Mouse (Mus musculus) kidney, embryonic 15.5 days (tissue): ENCODE measurements around the gene Odc1. TPM values are rescaled to one million over a fixed set of nuclear protein-coding genes. Genes with fewer than 3 reads are reported as not detected.
A peak's percentile ranks its signal among the peaks of the same experiment; 100 is the strongest.

Source experiments
- ATAC-seq: fragments of 200-750 bp; cut with Nextera tagmentation; replicated peaks from 2 replicates; pipeline ENCODE4 v1.8.0; 2017; ENCODE audit warnings: moderate TSS enrichment; ENCODE audit not compliant: low FRiP score
- H3K27ac ChIP-seq: fragments of 300-500 bp; sonication (generic); 2 replicates; pipeline ENCODE4 v1.5.1; 2015; ENCODE audit warnings: mild to moderate bottlenecking, inconsistent platforms
- H3K27me3 ChIP-seq: fragments of 300-500 bp; sonication (generic); 2 replicates; pipeline ENCODE4 v1.6.1; 2015; ENCODE audit warnings: inconsistent platforms
- H3K36me3 ChIP-seq: fragments of 300-500 bp; sonication (generic); 2 replicates; pipeline ENCODE4 v1.6.1; 2015; ENCODE audit warnings: inconsistent platforms
- H3K4me1 ChIP-seq: fragments of 300-500 bp; sonication (generic); 2 replicates; pipeline ENCODE4 v1.6.1; 2015; ENCODE audit warnings: inconsistent platforms
- H3K4me2 ChIP-seq: fragments of 300-500 bp; sonication (generic); 2 replicates; pipeline ENCODE4 v1.6.1; 2015; ENCODE audit warnings: moderate library complexity, mild to moderate bottlenecking, inconsistent platforms
- H3K4me3 ChIP-seq: fragments of 300-500 bp; sonication (generic); replicated peaks from 2 replicates; pipeline ENCODE4 v1.5.1; 2015; ENCODE audit warnings: mild to moderate bottlenecking, inconsistent platforms
- H3K9ac ChIP-seq: fragments of 300-500 bp; sonication (generic); 2 replicates; pipeline ENCODE4 v1.6.1; 2015; ENCODE audit warnings: mild to moderate bottlenecking, inconsistent platforms
- H3K9me3 ChIP-seq: fragments of 300-500 bp; sonication (generic); replicated peaks from 2 replicates; pipeline ENCODE4 v1.6.1; 2016; ENCODE audit warnings: inconsistent platforms
- WGBS: fragments of 180-500 bp; shearing (Covaris S2); methylation state at CpG from one replicate; pipeline ENCODE4 v1.1.7; 2015; ENCODE audit warnings: mixed read lengths; 5-methylcytosine and 5-hydroxymethylcytosine counted together
- polyA plus RNA-seq: library from polyadenylated mRNA; unstranded; fragments of >200 nt; fragmentation: Nextera tagmentation; extraction: Ambion mirVana; gene quantifications from 2 replicates; pipeline ENCODE4 v1.2.1, GENCODE M21; 2015

Odc1 gene
- 218 and 231 TPM in 2 replicates for polyA plus RNA-seq

- peak within 1 kb of the TSS; percentile 95 for H3K27ac ChIP-seq
- peak; percentile 98 for ATAC-seq
- under 1% methylated on average over 74 of the region's 98 CpGs for WGBS
- H3K4me3 ChIP-seq, result peak within 1 kb of the TSS; percentile 81
- peak within 1 kb of the TSS; percentile 77 for H3K4me2 ChIP-seq
- peaks cover 27% of the 10 kb centered on the region for H3K36me3 ChIP-seq
- H3K9ac ChIP-seq, result peak within 1 kb of the TSS; percentile 77
- no peaks in the 10 kb centered on the region for H3K27me3 ChIP-seq
- H3K4me1 ChIP-seq, result peaks cover 13% of the 10 kb centered on the region; the same call in 1 of the 2 replicates
- H3K9me3 ChIP-seq, result no peaks in the 10 kb centered on the region
Observed at GRCm38 (mm10) chr12:17544209-17545106, at the start of gene Odc1. Gene Odc1 (plus strand): TSS chr12:17544794.

- peaks cover 19% of the 10 kb centered on the region for H3K4me1 ChIP-seq
- no peak for ATAC-seq
- no peaks in the 10 kb centered on the region for H3K9me3 ChIP-seq
- WGBS, result 61% methylated on average over 4 of the region's 4 CpGs
- no peak overlapping the region for H3K9ac ChIP-seq
- no peak overlapping the region for H3K4me2 ChIP-seq
- 0 out of 2 replicates have a peak overlapping the region, but pooled peaks have one; percentile 51 for H3K27ac ChIP-seq
- H3K4me3 ChIP-seq, result no peak overlapping the region
- H3K27me3 ChIP-seq, result no peaks in the 10 kb centered on the region
- H3K36me3 ChIP-seq, result no peaks in the 10 kb centered on the region
Observed at GRCm38 (mm10) chr12:17494809-17495208, 49.8 kb upstream of the Odc1 start.

- peaks cover 19% of the 10 kb centered on the region for H3K4me1 ChIP-seq
- H3K27ac ChIP-seq, result 0 out of 2 replicates have a peak overlapping the region, but pooled peaks have one; percentile 18
- no peaks in the 10 kb centered on the region for H3K36me3 ChIP-seq
- no peak overlapping the region for H3K4me3 ChIP-seq
- no peaks in the 10 kb centered on the region for H3K27me3 ChIP-seq
- no peak overlapping the region for H3K4me2 ChIP-seq
- ATAC-seq, result peak; percentile 75
- 18% methylated on average over 8 of the region's 8 CpGs for WGBS
- H3K9me3 ChIP-seq, result no peaks in the 10 kb centered on the region
- no peak overlapping the region for H3K9ac ChIP-seq
Observed at GRCm38 (mm10) chr12:17495858-17496451, 48.6 kb upstream of the Odc1 start.

- Histone ChIP-seq H3K4me3 (no peak overlapping the region), H3K27ac (no peak overlapping the region), H3K4me2 (no peak overlapping the region), H3K27me3 (no peaks in the 10 kb centered on the region), H3K4me1 (peaks cover 5% of the 10 kb centered on the region; the same call in 1 of the 2 replicates), H3K36me3 (no peaks in the 10 kb centered on the region), H3K9me3 (no peaks in the 10 kb centered on the region), H3K9ac (no peak overlapping the region)
- peak; percentile 66 for ATAC-seq
- WGBS, result 53% methylated on average over 2 of the region's 2 CpGs
Observed at GRCm38 (mm10) chr12:17505620-17506074, 38.9 kb upstream of the Odc1 start.

- Histone ChIP-seq H3K9me3 (no peaks in the 10 kb centered on the region), H3K4me2 (no peak overlapping the region), H3K9ac (no peak overlapping the region), H3K27ac (no peak overlapping the region), H3K27me3 (no peaks in the 10 kb centered on the region), H3K36me3 (no peaks in the 10 kb centered on the region), H3K4me1 (peaks cover 5% of the 10 kb centered on the region; the same call in 1 of the 2 replicates), H3K4me3 (no peak overlapping the region)
- WGBS, result 53% methylated on average over 5 of the region's 5 CpGs
- peak; percentile 90 for ATAC-seq
Observed at GRCm38 (mm10) chr12:17506117-17506993, 38.2 kb upstream of the Odc1 start.

DNA sequence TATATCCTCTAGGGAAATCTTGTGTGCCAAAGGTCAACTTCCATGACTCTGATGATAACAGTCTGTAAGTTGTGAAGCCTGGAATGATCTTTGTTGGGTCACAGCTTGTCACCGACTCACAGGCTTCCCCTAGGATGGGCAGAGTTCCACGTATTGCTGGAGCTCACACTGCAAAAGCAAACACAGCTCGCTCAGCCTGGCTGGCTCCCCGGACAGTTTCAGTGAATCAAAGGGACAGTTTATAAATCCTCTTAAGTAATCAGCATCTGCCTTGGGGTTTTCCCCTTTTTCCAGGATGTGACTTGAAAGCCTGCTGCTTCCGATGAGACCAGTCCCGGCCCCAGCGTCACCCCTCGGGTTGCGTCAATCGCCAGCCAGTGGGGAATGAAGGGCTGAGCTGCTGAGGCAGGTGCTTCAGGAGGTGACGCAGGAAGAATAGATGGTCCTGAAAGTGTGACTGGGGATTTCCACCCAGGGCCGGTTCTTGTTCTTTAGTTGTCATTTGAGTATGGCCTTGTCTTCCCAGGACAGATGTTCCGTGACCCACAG is 37.5 kb upstream of the Odc1 start:
- Histone ChIP-seq H3K9me3 (no peaks in the 10 kb centered on the region), H3K4me1 (peaks cover 5% of the 10 kb centered on the region; the same call in 1 of the 2 replicates), H3K9ac (no peak overlapping the region), H3K4me2 (no peak overlapping the region), H3K27ac (no peak overlapping the region), H3K4me3 (no peak overlapping the region), H3K36me3 (no peaks in the 10 kb centered on the region), H3K27me3 (no peaks in the 10 kb centered on the region)
- WGBS, result 49% methylated on average over 13 of the region's 13 CpGs
- no peak for ATAC-seq

DNA sequence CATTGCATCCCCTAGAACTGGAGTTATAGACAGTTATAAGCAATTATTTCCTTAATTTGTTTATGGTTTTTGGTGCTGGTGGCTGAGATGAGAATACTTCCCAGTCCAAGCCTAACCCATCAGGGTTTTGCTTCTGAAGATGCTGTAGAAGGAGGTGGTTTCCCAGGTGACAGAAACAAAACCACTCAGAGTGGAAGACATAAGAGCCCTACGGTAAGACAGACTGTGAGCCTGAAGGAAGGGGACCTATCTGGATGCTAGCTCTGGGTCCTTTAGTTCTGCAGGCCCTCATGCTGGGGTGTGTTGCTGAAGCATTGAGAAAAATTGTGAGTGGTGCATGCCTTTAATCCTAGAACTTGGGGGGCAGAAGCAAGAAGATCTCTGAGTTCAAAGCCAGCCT is 35.3 kb upstream of the Odc1 start:
- no peaks in the 10 kb centered on the region for H3K9me3 ChIP-seq
- no peaks in the 10 kb centered on the region for H3K36me3 ChIP-seq
- no peak overlapping the region for H3K27ac ChIP-seq
- H3K4me3 ChIP-seq, result no peak overlapping the region
- 92% methylated on average over 1 of the region's 1 CpGs for WGBS
- H3K27me3 ChIP-seq, result no peaks in the 10 kb centered on the region
- no peak for ATAC-seq
- H3K9ac ChIP-seq, result no peak overlapping the region
- no peak overlapping the region for H3K4me2 ChIP-seq
- peaks cover 5% of the 10 kb centered on the region; the same call in 1 of the 2 replicates for H3K4me1 ChIP-seq

DNA sequence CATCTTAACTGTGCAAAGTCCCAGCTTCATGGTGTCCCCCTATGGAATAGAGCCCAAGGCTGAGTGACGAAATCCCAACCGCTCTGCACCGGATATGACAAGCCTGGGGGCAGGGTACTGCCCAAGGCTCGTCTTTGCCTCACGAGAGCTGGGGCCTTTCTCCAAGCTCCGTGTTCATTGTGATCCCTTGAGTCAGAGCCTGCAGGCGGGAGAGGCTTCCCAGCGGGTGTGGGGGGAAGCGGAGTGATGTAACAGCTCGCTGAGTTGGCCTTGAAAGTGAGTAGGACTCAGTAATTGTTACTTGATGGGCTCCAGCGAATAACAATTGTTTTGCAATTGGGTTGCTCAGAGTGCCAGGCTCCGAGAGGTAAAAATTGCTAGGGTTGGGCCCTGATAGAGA is 34.4 kb upstream of the Odc1 start:
- Histone ChIP-seq H3K4me2 (no peak overlapping the region), H3K27ac (no peak overlapping the region)
- 49% methylated on average over 12 of the region's 12 CpGs for WGBS

DNA sequence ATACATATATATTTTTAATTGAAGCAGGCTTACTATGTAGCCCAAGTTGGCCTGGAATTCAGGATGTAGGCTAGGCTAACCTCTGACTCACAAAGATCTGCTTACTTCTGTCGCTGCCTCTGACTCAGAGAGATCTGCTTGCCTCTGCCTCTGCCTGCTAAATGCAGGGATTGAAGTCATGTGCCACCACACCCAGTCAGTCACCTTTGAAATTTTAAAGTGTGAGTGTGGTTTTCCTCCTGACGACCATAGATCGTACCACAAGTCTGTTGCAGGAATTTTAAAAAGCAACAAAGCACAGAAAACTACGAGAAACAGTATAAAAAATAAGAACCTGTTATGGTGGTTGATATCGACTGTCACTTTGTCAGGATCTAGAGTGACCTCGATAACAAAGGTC is 33.6 kb upstream of the Odc1 start:
- Histone ChIP-seq H3K27me3 (no peaks in the 10 kb centered on the region), H3K9me3 (no peaks in the 10 kb centered on the region), H3K4me3 (no peak overlapping the region), H3K9ac (no peak overlapping the region), H3K4me2 (no peak overlapping the region), H3K4me1 (peaks cover 3% of the 10 kb centered on the region; the same call in 1 of the 2 replicates), H3K36me3 (no peaks in the 10 kb centered on the region), H3K27ac (no peak overlapping the region)
- ATAC-seq, result no peak
- WGBS, result 90% methylated on average over 6 of the region's 6 CpGs

More for the DNA sequence above, 34.4 kb upstream of the Odc1 start:
- no peak overlapping the region for H3K9ac ChIP-seq
- no peaks in the 10 kb centered on the region for H3K36me3 ChIP-seq
- no peak overlapping the region for H3K4me3 ChIP-seq
- H3K4me1 ChIP-seq, result peaks cover 5% of the 10 kb centered on the region; the same call in 1 of the 2 replicates
- no peak for ATAC-seq
- H3K27me3 ChIP-seq, result no peaks in the 10 kb centered on the region
- H3K9me3 ChIP-seq, result no peaks in the 10 kb centered on the region

DNA sequence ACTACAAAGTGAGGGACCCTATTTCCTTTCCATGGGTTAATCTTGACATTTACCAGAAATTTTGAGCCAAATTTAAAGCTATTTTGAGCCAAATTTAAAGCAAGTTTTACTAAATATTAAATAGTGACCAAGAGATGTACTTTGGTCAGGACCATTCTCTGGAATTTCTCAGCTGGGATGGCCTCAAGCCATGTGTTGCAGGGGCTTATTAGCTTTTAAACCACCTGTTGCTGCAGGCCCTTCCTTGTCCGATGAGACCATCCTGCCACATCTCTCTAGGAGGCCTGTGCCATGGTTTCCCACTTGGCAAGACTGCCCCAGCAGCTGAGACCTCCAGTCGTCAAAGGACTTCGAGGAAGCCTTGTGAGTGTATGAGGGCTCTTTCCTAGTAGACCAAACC is 15.4 kb upstream of the Odc1 start:
- no peak overlapping the region for H3K4me3 ChIP-seq
- no peak overlapping the region for H3K9ac ChIP-seq
- no peaks in the 10 kb centered on the region for H3K4me1 ChIP-seq
- no peaks in the 10 kb centered on the region for H3K27me3 ChIP-seq
- no peak overlapping the region for H3K4me2 ChIP-seq
- no peak for ATAC-seq
- WGBS, result 80% methylated on average over 3 of the region's 3 CpGs
- no peaks in the 10 kb centered on the region for H3K36me3 ChIP-seq
- H3K9me3 ChIP-seq, result no peaks in the 10 kb centered on the region
- no peak overlapping the region for H3K27ac ChIP-seq

DNA sequence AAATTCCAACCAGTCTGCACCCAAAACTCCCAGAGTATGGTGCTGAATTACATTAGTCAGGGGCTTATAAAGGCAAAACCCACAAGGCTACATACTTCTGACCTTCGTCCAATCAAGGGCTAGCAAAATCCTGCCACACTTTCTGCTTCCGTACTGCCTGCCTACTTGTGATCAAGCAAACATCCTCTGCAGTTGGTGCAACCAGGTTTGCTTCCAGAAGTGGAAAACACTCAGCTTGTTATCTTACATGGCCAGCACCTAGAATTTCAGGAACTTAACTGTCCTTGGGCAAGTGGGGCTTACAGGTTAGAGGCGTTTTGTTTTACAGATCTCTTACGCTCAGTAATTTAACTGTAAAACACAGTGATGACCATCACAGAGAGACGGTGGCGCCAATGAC is 14.9 kb upstream of the Odc1 start:
- H3K4me2 ChIP-seq, result no peak overlapping the region

More for the DNA sequence above, 14.9 kb upstream of the Odc1 start:
- 81% methylated on average over 6 of the region's 6 CpGs for WGBS
- H3K4me1 ChIP-seq, result no peaks in the 10 kb centered on the region
- no peak overlapping the region for H3K4me3 ChIP-seq
- H3K27ac ChIP-seq, result no peak overlapping the region
- no peaks in the 10 kb centered on the region for H3K27me3 ChIP-seq
- H3K9me3 ChIP-seq, result no peaks in the 10 kb centered on the region
- no peak for ATAC-seq
- no peak overlapping the region for H3K9ac ChIP-seq
- no peaks in the 10 kb centered on the region for H3K36me3 ChIP-seq
